Mouse (Mus musculus) MEL (cell line): ENCODE data around the gene Shoc2. TPM values are rescaled to one million over a fixed set of nuclear protein-coding genes. Genes with fewer than 3 reads are reported as not detected.

Source experiments
- DNase-seq: peaks from one replicate; pipeline ENCODE4 v3.0.0; 2011; ENCODE audit warnings: low read depth, low spot score
- H3K27ac ChIP-seq: 2 replicates; pipeline ENCODE4 v1.5.1; 2012; ENCODE audit warnings: low read depth, mild to moderate bottlenecking, control low read depth, low read length, moderate library complexity; ENCODE audit not compliant: control insufficient read depth
- H3K27me3 ChIP-seq, 2 experiments: fragments of 150-350 bp in 1 of 2; sonication (generic) in 1 of 2; 2 replicates each; pipeline ENCODE4 v1.6.1; 2012; ENCODE audit warnings: low read length in 2 of 2, mild to moderate bottlenecking in 2 of 2, improper control_type of control experiment in 1 of 2, moderate library complexity in 1 of 2; ENCODE audit not compliant: insufficient read depth in 2 of 2, control insufficient read depth in 1 of 2
- H3K36me3 ChIP-seq, 2 experiments: 2 replicates each; pipeline ENCODE4 v1.6.1; 2012 to 2014; ENCODE audit warnings: low read length in 2 of 2, improper control_type of control experiment in 1 of 2, inconsistent platforms in 1 of 2, mild to moderate bottlenecking in 1 of 2; ENCODE audit not compliant: insufficient read depth in 2 of 2, control insufficient read depth in 1 of 2
- H3K4me1 ChIP-seq, 2 experiments: fragments of 150-350 bp in 1 of 2; sonication (generic) in 1 of 2; 2 replicates each; pipeline ENCODE4 v1.6.1; 2012; ENCODE audit warnings: low read length in 2 of 2, improper control_type of control experiment in 1 of 2, mild to moderate bottlenecking in 1 of 2; ENCODE audit not compliant: insufficient read depth in 2 of 2, control insufficient read depth in 1 of 2
- H3K4me3 ChIP-seq, 2 experiments: fragments of 150-350 bp in 1 of 2; sonication (generic) in 1 of 2; 2 replicates each; pipeline ENCODE4 v1.5.1; 2012; ENCODE audit warnings: low read depth in 2 of 2, low read length in 2 of 2, mild to moderate bottlenecking in 2 of 2, moderate library complexity in 2 of 2, control low read depth in 1 of 2, improper control_type of control experiment in 1 of 2; ENCODE audit not compliant: control insufficient read depth in 1 of 2, insufficient read depth in 1 of 2
- H3K79me2 ChIP-seq: 2 replicates; pipeline ENCODE4 v1.6.1; 2012; ENCODE audit warnings: mild to moderate bottlenecking, low read length, moderate library complexity; ENCODE audit not compliant: control insufficient read depth, poor library complexity, insufficient read depth
- H3K9ac ChIP-seq: 2 replicates; pipeline ENCODE4 v1.6.1; 2012; ENCODE audit warnings: low read depth, mild to moderate bottlenecking, control low read depth, low read length, moderate library complexity; ENCODE audit not compliant: control insufficient read depth, poor library complexity, severe bottlenecking
- H3K9me3 ChIP-seq: fragments of 150-350 bp; sonication (generic); replicated peaks from 2 replicates; pipeline ENCODE4 v1.6.1; 2012; ENCODE audit warnings: mild to moderate bottlenecking, low read length, improper control_type of control experiment, moderate library complexity; ENCODE audit not compliant: insufficient read depth
- CHD2 ChIP-seq: IDR thresholded peaks from 2 replicates; pipeline ENCODE4 v1.6.1; 2011; ENCODE audit warnings: low read length, improper control_type of control experiment
- CTCF ChIP-seq, 3 experiments: IDR thresholded peaks in 2 of 3; conservative IDR thresholded peaks in 1 of 3; 2 replicates each; pipeline ENCODE4 v1.5.1; 2011 to 2012; ENCODE audit warnings: low read length in 3 of 3, low read depth in 2 of 3, mild to moderate bottlenecking in 2 of 3, improper control_type of control experiment in 1 of 3, inconsistent platforms in 1 of 3, mixed read lengths in 1 of 3, moderate library complexity in 1 of 3; ENCODE audit not compliant: control insufficient read depth in 1 of 3, insufficient read depth in 1 of 3, poor library complexity in 1 of 3, severe bottlenecking in 1 of 3
- ELF1 ChIP-seq: IDR thresholded peaks from 2 replicates; pipeline ENCODE4 v1.6.1; 2014; ENCODE audit warnings: low read depth, mild to moderate bottlenecking, inconsistent platforms, low read length, improper control_type of control experiment, moderate library complexity
- HCFC1 ChIP-seq: IDR thresholded peaks from 2 replicates; pipeline ENCODE4 v1.6.1; 2012; ENCODE audit warnings: low read depth, mild to moderate bottlenecking, inconsistent platforms, low read length, improper control_type of control experiment, moderate library complexity
- JUND ChIP-seq: IDR thresholded peaks from 2 replicates; pipeline ENCODE4 v1.6.1; 2011; ENCODE audit warnings: low read depth, mild to moderate bottlenecking, improper control_type of control experiment, low read length
- MAX ChIP-seq: IDR thresholded peaks from 2 replicates; pipeline ENCODE4 v1.6.1; 2011; ENCODE audit warnings: low read length, improper control_type of control experiment
- MAZ ChIP-seq: IDR thresholded peaks from 2 replicates; pipeline ENCODE4 v1.6.1; 2012; ENCODE audit warnings: low read depth, mild to moderate bottlenecking, inconsistent platforms, low read length, improper control_type of control experiment
- MEF2A ChIP-seq: IDR thresholded peaks from 2 replicates; pipeline ENCODE4 v1.6.1; 2014; ENCODE audit warnings: low read depth, mild to moderate bottlenecking, inconsistent platforms, low read length, improper control_type of control experiment; ENCODE audit not compliant: poor library complexity, insufficient replicate concordance, severe bottlenecking; ENCODE audit errors: extremely low read depth
- MXI1 ChIP-seq: IDR thresholded peaks from 2 replicates; pipeline ENCODE4 v1.6.1; 2011; ENCODE audit warnings: mild to moderate bottlenecking, low read depth, low read length, improper control_type of control experiment
- MYC ChIP-seq: IDR thresholded peaks from 2 replicates; pipeline ENCODE4 v1.6.1; 2011; ENCODE audit warnings: low read depth, mild to moderate bottlenecking, low read length, improper control_type of control experiment, moderate library complexity
- NELFE ChIP-seq: IDR thresholded peaks from 2 replicates; pipeline ENCODE4 v1.6.1; 2011; ENCODE audit warnings: low read depth, low read length, improper control_type of control experiment
- POLR2A ChIP-seq, 2 experiments: IDR thresholded peaks; 2 replicates each; pipeline ENCODE4 v1.6.1; 2011 to 2012; ENCODE audit warnings: low read length in 2 of 2, mild to moderate bottlenecking in 2 of 2, control low read depth in 1 of 2, improper control_type of control experiment in 1 of 2, low read depth in 1 of 2, moderate library complexity in 1 of 2; ENCODE audit not compliant: control insufficient read depth in 1 of 2, insufficient read depth in 1 of 2, poor library complexity in 1 of 2
- POLR2AphosphoS2 ChIP-seq: IDR thresholded peaks from 2 replicates; pipeline ENCODE4 v1.6.1; 2011; ENCODE audit warnings: low read length, improper control_type of control experiment
- SIN3A ChIP-seq: IDR thresholded peaks from 2 replicates; pipeline ENCODE4 v1.6.1; 2012; ENCODE audit warnings: low read length, improper control_type of control experiment, inconsistent platforms
- TBP ChIP-seq: IDR thresholded peaks from 2 replicates; pipeline ENCODE4 v1.8.0; 2011; ENCODE audit warnings: low read depth, low read length, improper control_type of control experiment
- USF2 ChIP-seq, 2 experiments: IDR thresholded peaks; 2 replicates each; pipeline ENCODE4 v1.6.1; 2011 to 2012; ENCODE audit warnings: improper control_type of control experiment in 2 of 2, low read length in 2 of 2, borderline replicate concordance in 1 of 2, inconsistent platforms in 1 of 2, low read depth in 1 of 2, mild to moderate bottlenecking in 1 of 2; ENCODE audit not compliant: insufficient read depth in 1 of 2
- ZC3H11A ChIP-seq: IDR thresholded peaks from 2 replicates; pipeline ENCODE4 v1.6.1; 2012; ENCODE audit warnings: low read depth, mild to moderate bottlenecking, inconsistent platforms, low read length, improper control_type of control experiment
- ZKSCAN1 ChIP-seq: IDR thresholded peaks from 2 replicates; pipeline ENCODE4 v1.6.1; 2012; ENCODE audit warnings: low read depth, mild to moderate bottlenecking, inconsistent platforms, low read length, improper control_type of control experiment, moderate library complexity
- ZMIZ1 ChIP-seq: IDR thresholded peaks from 2 replicates; pipeline ENCODE4 v1.6.1; 2012; ENCODE audit warnings: low read depth, mild to moderate bottlenecking, inconsistent platforms, low read length, improper control_type of control experiment, moderate library complexity
- polyA plus RNA-seq, 2 experiments: library from polyadenylated mRNA; stranded (reverse) in 1 of 2; unstranded in 1 of 2; fragments of >175 nt in 1 of 2; fragments of >200 nt in 1 of 2; gene quantifications; 2 replicates each; pipeline versions ENCODE4 v1.2.1 to v1.2.4; 2012; ENCODE audit warnings: low replicate concordance in 2 of 2, low read depth in 1 of 2; ENCODE audit not compliant: insufficient read length in 2 of 2, insufficient read depth in 1 of 2, missing spikeins in 1 of 2
- total RNA-seq: library from RNA; depleted of rRNA; stranded (reverse); fragments of 300-350 nt; gene quantifications from 2 replicates; pipeline ENCODE4 v1.2.3, GENCODE M21; 2012

The Shoc2 gene
- total and polyA plus RNA-seq, 3 experiments = 33.4 to 55.6 TPM; not detected in 1

DNA sequence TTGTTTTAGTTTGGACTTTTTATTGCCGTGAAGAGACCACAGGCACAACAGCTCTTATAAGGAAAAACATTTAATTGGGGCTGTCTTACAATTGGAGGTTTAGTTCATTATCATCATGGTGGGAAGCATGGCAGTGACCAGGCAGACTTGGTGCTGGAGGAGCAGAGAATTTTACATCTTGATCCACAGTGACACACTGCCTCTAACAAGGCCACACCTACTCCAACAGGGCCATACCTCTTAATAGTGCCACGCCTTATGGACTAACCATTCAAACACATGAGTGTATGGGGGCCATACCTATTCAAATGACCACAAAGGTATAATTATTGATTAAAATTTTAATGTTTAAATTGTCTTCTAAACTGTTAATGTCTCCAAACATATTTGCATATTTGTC is 13.4 kb downstream of the Shoc2 start:
- DNase-seq = no peak
- TF ChIP-seq TBP = no peak
- TF ChIP-seq HCFC1 = no peak
- TF ChIP-seq MEF2A = no peak
- no peak for TF ChIP-seq POLR2AphosphoS2
- no peak for TF ChIP-seq CHD2
- no peak for TF ChIP-seq USF2 (IDR thresholded peaks at IDR 0.05; ENCODE audit: borderline replicate concordance in 1 of 2, insufficient read depth in 1 of 2, low read depth in 1 of 2, low read length in 2 of 2)
- no peak for TF ChIP-seq CTCF (IDR thresholded peaks at IDR 0.05 in 2 of 3, conservative IDR thresholded peaks at IDR 0.05 in 1 of 3; ENCODE audit: control insufficient read depth in 1 of 3, insufficient read depth in 1 of 3, low read depth in 2 of 3, low read length in 3 of 3, poor library complexity in 1 of 3, severe bottlenecking in 1 of 3)
- no peak for TF ChIP-seq SIN3A
- no peak for TF ChIP-seq ZC3H11A
- no peak for TF ChIP-seq NELFE
- no peak for TF ChIP-seq POLR2A (IDR thresholded peaks at IDR 0.05; ENCODE audit: control insufficient read depth in 1 of 2, insufficient read depth in 1 of 2, low read depth in 1 of 2, low read length in 2 of 2, poor library complexity in 1 of 2)
- no peak for TF ChIP-seq ELF1
- TF ChIP-seq JUND = no peak
- no peak for TF ChIP-seq MXI1
- no peak for TF ChIP-seq ZKSCAN1
- no peak for TF ChIP-seq MYC
- TF ChIP-seq, all 39 proteins: peak for 0

DNA sequence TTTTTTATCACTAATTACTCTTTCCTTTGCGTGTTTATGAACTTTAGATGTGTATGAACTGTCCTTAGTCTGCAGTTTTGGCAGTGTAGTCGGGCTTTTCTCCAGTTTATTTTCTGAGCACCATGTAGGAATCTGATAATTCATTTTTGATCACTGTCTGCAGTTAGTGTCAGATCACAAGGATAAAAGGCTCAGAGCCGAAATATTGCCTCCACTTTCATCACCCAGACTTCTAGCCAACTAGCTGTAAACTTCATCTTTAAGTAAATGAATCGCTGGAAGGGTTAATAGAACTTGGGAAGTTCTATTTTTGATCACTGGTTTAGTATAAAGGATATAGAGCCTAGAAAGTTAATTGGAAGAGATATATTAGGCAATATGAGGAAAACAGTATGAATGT is 18.4 kb downstream of the Shoc2 start:
- Histone ChIP-seq H3K27me3 (no peaks in the 10 kb centered on the region), H3K36me3 (peaks cover 2 to 40% of the 10 kb centered on the region in 2 experiments; a peak in 3 of 4 replicates), H3K4me1 (peaks cover 0 to 32% of the 10 kb centered on the region in 2 experiments; a peak in 2 of 4 replicates), H3K79me2 (peaks cover 19% of the 10 kb centered on the region), H3K9me3 (no peaks in the 10 kb centered on the region), H3K4me3 (no peak overlapping the region), H3K9ac (no peak overlapping the region), H3K27ac (no peak overlapping the region)
- TF ChIP-seq ZMIZ1 (no peak), MAZ (no peak), MYC (no peak), MAX (no peak)
- no peak for DNase-seq

More for the DNA sequence above, 13.4 kb downstream of the Shoc2 start:
- Histone ChIP-seq H3K27me3 (no peaks in the 10 kb centered on the region), H3K27ac (no peak overlapping the region), H3K4me3 (no peak overlapping the region), H3K9me3 (no peaks in the 10 kb centered on the region), H3K9ac (no peak overlapping the region), H3K36me3 (peaks cover 5 to 27% of the 10 kb centered on the region in 2 experiments; a peak in 3 of 4 replicates), H3K79me2 (peaks cover 38% of the 10 kb centered on the region), H3K4me1 (peaks cover 7 to 8% of the 10 kb centered on the region in 2 experiments; a peak in 3 of 4 replicates)
